Mouse (Mus musculus): ENCODE data around the gene Wdr46. TPM values are rescaled to one million over a fixed set of nuclear protein-coding genes. Genes with fewer than 3 reads are reported as not detected.

Gene Wdr46
- polyA plus RNA-seq, 1 experiment from 2014 or later, result 8.8 TPM

DNA sequence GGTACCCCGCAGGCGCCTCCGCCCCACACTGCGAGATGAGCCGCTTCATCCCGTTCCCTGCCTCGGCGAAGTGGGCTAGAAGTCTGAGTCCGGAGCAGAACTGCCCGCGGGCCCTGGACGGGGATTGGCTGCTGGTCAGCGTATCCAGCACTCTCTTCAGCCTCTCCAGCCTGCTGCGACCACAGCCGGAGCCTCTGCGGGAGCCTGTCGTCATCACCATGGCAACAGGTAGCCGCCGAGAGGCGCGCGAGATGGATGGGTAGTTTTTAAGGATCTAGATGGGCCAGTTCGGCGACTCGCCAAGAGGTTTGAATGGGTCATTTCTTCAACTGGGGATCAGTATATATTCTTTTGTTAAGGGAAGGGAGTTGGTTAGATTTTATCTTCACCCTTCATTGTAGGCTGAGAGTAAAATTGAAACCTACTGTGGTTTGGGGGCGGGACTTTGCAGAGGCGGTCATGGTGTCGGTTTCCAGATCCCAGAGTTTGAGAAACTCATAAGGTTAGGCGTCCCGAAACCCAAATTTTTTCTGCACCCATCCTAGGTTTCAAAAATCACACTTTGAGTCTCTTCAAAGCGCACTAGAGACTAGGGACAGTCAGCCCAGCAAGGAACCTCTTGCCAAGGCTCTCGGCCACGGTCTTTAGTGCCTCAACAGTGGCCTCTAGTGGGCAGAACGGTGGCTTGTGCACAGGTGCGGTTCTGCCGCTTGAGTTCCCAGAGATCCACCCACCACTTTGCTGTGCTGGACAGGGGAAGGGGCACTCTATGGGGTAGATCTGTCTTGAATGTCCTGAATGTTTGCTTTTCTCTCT, 20.0 kb upstream of the Wdr46 start:
- WGBS, result 1% methylated on average over 36 of the region's 36 CpGs
- H3K9ac ChIP-seq (replicated peaks; ENCODE audit: low read depth), result peak overlapping the region; percentile 77
- ATAC-seq (peak; percentile 34), DNase-seq (ENCODE audit: low spot score) (peak; percentile 93)
- peak overlapping the region; percentile 98 for H3K4me2 ChIP-seq (replicated peaks; ENCODE audit: low read depth, low read length)
- H3K27ac ChIP-seq (ENCODE audit: low read length), result peak overlapping the region; percentile 91
- H3K4me1 ChIP-seq (ENCODE audit: insufficient read depth, low read depth, low read length), result peaks cover 6% of the 10 kb centered on the region; the same call in 1 of the 2 replicates
- no peaks in the 10 kb centered on the region for H3K27me3 ChIP-seq (replicated peaks; ENCODE audit: insufficient read depth, low read length)
- no peaks in the 10 kb centered on the region for H3K9me3 ChIP-seq (ENCODE audit: low read length)
- peak overlapping the region; percentile 75 for H3K4me3 ChIP-seq (ENCODE audit: low read depth, low read length)
- TF ChIP-seq EP300 (IDR thresholded peaks at IDR 0.05) (no peak; the same call in 1 of the 2 replicates), CTCF (IDR thresholded peaks at IDR 0.05) (peak; percentile 91)
- H3K36me3 ChIP-seq (ENCODE audit: insufficient read depth, low read length), result peaks cover 3% of the 10 kb centered on the region; the same call in 1 of the 2 replicates

GRCm38 (mm10) chr17:33921361-33921760, 19.1 kb upstream of the Wdr46 start:
- peaks cover 11% of the 10 kb centered on the region for H3K36me3 ChIP-seq (ENCODE audit: insufficient read depth, low read length)
- ATAC-seq (no peak), DNase-seq (ENCODE audit: low spot score) (no peak)
- H3K4me2 ChIP-seq (replicated peaks; ENCODE audit: low read depth, low read length), result no peak overlapping the region
- TF ChIP-seq EP300 (IDR thresholded peaks at IDR 0.05) (no peak), CTCF (IDR thresholded peaks at IDR 0.05) (no peak)
- H3K4me1 ChIP-seq (ENCODE audit: insufficient read depth, low read depth, low read length), result peaks cover 6% of the 10 kb centered on the region; the same call in 1 of the 2 replicates
- H3K9ac ChIP-seq (replicated peaks; ENCODE audit: low read depth), result peak overlapping the region; percentile 12; the same call in 1 of the 2 replicates
- H3K27ac ChIP-seq (ENCODE audit: low read length), result no peak overlapping the region
- 83% methylated on average over 7 of the region's 7 CpGs for WGBS
- no peaks in the 10 kb centered on the region for H3K9me3 ChIP-seq (ENCODE audit: low read length)
- no peak overlapping the region for H3K4me3 ChIP-seq (ENCODE audit: low read depth, low read length)
- H3K27me3 ChIP-seq (replicated peaks; ENCODE audit: insufficient read depth, low read length), result no peaks in the 10 kb centered on the region

- no peaks in the 10 kb centered on the region for H3K9me3 ChIP-seq (ENCODE audit: low read length)
- no peak overlapping the region for H3K9ac ChIP-seq (replicated peaks; ENCODE audit: low read depth)
- TF ChIP-seq CTCF (IDR thresholded peaks at IDR 0.05) (peak; percentile 76), EP300 (IDR thresholded peaks at IDR 0.05) (no peak)
- WGBS, result 85% methylated on average over 10 of the region's 10 CpGs
- H3K36me3 ChIP-seq (ENCODE audit: insufficient read depth, low read length), result peaks cover 11% of the 10 kb centered on the region
- no peak for ATAC-seq
- DNase-seq (ENCODE audit: low spot score), result peak; percentile 37
- H3K4me3 ChIP-seq (ENCODE audit: low read depth, low read length), result no peak overlapping the region
- H3K27ac ChIP-seq (ENCODE audit: low read length), result no peak overlapping the region
- H3K4me1 ChIP-seq (ENCODE audit: insufficient read depth, low read depth, low read length), result peaks cover 6% of the 10 kb centered on the region; the same call in 1 of the 2 replicates
- H3K4me2 ChIP-seq (replicated peaks; ENCODE audit: low read depth, low read length), result no peak overlapping the region
- H3K27me3 ChIP-seq (replicated peaks; ENCODE audit: insufficient read depth, low read length), result no peaks in the 10 kb centered on the region
Observed at GRCm38 (mm10) chr17:33924577-33925283, 15.7 kb upstream of the Wdr46 start.

- H3K9ac ChIP-seq (replicated peaks; ENCODE audit: low read depth), result no peak overlapping the region
- TF ChIP-seq EP300 (IDR thresholded peaks at IDR 0.05), result no peak
- peak; percentile 35; the same call in 1 of the 2 replicates for TF ChIP-seq CTCF (IDR thresholded peaks at IDR 0.05)
- DNase-seq (ENCODE audit: low spot score), result no peak
- no peak overlapping the region for H3K27ac ChIP-seq (ENCODE audit: low read length)
- H3K4me1 ChIP-seq (ENCODE audit: insufficient read depth, low read depth, low read length), result peaks cover 6% of the 10 kb centered on the region; the same call in 1 of the 2 replicates
- H3K9me3 ChIP-seq (ENCODE audit: low read length), result no peaks in the 10 kb centered on the region
- H3K4me2 ChIP-seq (replicated peaks; ENCODE audit: low read depth, low read length), result no peak overlapping the region
- no peaks in the 10 kb centered on the region for H3K27me3 ChIP-seq (replicated peaks; ENCODE audit: insufficient read depth, low read length)
- WGBS, result 80% methylated on average over 21 of the region's 21 CpGs
- no peak overlapping the region for H3K4me3 ChIP-seq (ENCODE audit: low read depth, low read length)
- no peak for ATAC-seq
- peaks cover 11% of the 10 kb centered on the region for H3K36me3 ChIP-seq (ENCODE audit: insufficient read depth, low read length)
Observed at GRCm38 (mm10) chr17:33925406-33926116, 14.9 kb upstream of the Wdr46 start.

DNA sequence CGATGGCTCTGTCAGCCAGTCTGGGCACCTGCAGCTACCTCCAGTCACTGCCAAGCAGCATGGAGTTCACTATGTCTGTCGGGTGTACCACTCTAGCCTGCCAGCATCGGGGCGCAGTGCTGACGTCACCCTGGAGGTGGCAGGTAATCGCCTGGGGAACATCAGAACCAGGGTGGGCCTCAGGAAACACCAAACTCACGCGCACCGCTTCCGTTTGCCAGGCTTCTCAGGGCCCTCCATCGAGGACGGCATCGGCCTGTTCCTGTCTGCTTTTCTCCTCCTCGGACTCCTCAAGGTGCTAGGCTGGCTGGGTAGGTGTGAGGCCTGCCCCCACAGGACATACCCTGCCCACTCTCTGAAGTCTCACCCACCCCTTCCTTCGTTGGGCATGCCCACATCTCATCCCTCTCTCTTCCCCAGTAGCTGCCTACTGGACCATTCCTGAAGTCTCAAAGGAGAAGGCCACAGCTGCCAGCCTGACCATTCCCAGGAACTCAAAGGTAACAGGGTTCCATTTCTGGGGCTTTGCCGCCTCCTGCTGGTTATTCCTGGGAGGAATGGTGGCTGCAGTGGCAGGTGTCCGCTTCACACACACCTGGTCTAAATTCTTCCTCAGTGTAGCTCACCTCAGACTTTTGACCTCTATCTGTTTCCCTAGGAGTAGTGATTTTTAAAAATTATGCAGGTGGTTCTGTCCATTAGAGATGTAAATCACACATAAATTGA, 14.1 kb upstream of the Wdr46 start:
- TF ChIP-seq EP300 (IDR thresholded peaks at IDR 0.05), result no peak
- TF ChIP-seq CTCF (IDR thresholded peaks at IDR 0.05), result peak; percentile 60
- H3K36me3 ChIP-seq (ENCODE audit: insufficient read depth, low read length), result peaks cover 11% of the 10 kb centered on the region
- no peak overlapping the region for H3K27ac ChIP-seq (ENCODE audit: low read length)
- no peaks in the 10 kb centered on the region for H3K27me3 ChIP-seq (replicated peaks; ENCODE audit: insufficient read depth, low read length)
- H3K4me1 ChIP-seq (ENCODE audit: insufficient read depth, low read depth, low read length), result peaks cover 5% of the 10 kb centered on the region; the same call in 1 of the 2 replicates
- H3K4me3 ChIP-seq (ENCODE audit: low read depth, low read length), result no peak overlapping the region
- H3K9me3 ChIP-seq (ENCODE audit: low read length), result no peaks in the 10 kb centered on the region
- H3K9ac ChIP-seq (replicated peaks; ENCODE audit: low read depth), result no peak overlapping the region
- DNase-seq (ENCODE audit: low spot score) (no peak), ATAC-seq (no peak)
- 70% methylated on average over 17 of the region's 17 CpGs for WGBS
- no peak overlapping the region for H3K4me2 ChIP-seq (replicated peaks; ENCODE audit: low read depth, low read length)

All from lung, postnatal 0 days (tissue).